Mouse (Mus musculus) right cerebral cortex, adult 18-20 months (tissue): ENCODE results near the gene Ywhae.

Experiments used
- DNase-seq: peaks from one replicate; pipeline ENCODE4 v3.0.0; 2022; ENCODE audit warnings: mixed read lengths

Ywhae gene

DNA sequence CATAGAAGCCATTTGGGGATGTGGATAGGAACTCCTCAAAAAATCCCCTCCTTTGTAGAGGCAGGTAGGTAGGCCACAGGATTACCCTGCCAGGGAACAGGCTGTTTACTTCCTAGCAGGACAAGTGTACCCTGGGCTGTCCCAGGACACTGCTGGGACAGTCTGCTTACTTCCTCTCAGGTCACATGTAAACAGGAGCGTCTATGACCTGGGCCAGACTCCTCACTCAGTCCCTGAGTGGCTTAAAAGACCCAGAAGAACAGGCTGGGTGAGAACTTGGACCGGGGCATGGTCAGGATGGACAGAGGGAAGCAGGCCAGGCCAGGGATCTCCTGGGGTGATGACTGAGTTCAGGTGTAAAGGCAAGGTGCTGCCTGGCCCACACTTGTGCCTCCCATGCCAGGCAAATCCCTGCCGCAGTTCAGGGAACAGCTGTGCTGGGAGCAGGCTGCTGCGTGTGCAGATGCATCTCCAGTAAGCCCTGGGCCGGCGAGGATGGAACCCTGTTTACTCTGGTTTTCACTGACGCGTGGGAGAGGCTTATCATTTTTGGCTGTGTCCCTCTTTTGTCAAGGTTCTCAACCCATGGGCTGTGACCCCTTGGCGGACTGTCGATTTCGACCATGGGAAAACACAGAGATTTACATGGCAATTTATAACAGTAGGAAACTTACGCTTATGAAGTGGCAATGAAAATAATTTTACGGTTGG, 64.0 kb downstream of the Ywhae start:
- no peak for DNase-seq

DNA sequence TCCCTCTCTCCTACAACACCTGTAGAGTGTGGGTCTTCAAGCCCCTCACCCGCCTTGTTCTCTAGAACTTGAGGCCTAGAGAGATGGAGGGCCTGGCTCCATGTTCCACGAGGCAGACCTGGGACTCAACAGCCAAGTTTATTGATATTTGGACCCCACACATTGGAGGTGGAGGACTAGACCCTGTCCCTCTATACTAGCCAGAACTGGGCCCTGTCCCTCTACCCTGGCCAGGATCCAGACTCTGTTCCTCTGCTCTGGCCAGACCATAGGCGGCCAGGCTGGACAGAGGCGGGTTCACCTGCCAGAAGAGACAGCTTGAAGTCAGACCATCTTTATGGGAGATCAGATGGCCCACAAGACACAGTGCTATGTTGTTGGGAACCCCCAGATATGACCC, 68.7 kb downstream of the Ywhae start:
- DNase-seq = no peak

DNA sequence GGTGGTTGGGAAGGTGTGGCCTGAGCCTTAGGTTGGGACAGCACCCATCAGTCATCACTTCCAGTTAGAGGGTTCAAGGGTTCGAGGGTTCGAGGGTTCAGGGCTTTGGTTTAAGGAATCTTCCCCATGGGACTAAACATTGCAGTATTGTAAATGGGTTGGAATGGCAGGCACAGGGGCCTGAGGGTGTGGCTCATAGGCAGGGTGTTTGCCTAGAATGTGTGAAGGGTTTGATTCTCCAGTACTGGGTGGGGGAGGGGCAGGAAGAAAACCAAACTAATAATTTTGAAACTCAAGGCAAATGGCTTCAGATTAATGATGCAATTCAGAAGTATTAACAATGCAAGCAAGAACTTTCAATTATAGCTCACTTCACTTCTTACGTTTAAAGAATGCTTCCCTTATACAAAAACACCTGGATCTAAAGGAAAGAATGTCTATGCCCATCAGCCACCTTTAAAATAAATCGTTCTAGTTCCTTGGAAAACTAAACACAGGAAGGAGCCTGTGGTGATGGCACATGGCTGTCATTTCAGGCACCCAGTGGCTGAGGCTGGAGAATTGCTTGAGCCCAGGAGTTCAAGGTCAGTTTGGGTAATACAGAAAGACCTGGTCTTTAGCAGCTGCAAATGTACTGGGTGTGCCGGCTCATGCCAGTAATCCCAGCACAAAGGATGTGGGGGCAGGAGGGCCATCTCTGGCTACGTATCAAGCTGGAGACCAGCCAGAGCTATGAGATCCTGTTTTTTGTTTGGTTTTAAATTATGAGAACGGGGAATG, 69.3 kb downstream of the Ywhae start:
- DNase-seq = no peak

DNA sequence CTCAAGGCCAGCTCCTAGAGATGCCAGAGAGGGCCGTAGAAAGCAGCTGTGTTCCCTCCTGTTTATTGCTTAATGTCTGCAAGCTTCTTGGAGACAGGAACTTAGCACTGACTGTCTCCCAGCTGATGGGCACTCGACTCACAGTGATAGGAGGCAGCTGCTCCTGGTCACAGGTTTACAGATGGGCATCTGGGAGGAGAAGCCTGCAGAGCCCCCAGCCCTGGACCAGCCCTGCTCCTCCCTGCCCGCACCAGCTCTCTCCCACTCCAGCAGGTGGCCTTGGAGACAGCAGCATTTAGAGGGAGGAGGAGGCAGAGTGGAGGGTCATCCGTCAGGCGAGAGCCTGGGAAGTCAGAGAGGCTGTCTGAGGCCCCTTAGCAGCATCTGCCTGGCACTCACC, 74.8 kb downstream of the Ywhae start:
- no peak for DNase-seq

DNA sequence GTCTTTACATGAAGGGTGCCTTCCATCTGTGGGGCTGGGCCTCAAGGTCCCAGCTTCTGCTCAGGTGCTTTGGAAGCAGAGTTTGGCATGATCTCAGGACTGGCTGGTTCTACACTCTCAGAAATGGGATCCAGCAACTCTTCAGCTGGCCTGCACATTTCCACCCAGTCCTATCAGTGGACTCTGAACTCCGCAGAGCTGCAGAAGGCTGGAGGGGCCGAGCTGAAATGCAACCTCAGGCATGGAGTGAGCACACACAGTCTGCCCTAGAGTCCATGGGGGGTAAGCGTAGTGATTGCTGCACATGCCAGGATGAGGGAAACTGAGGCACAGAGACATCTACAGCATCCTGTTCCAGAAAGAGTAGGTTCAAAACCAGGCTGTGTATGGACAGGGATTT, 77.9 kb downstream of the Ywhae start:
- DNase-seq = no peak

DNA sequence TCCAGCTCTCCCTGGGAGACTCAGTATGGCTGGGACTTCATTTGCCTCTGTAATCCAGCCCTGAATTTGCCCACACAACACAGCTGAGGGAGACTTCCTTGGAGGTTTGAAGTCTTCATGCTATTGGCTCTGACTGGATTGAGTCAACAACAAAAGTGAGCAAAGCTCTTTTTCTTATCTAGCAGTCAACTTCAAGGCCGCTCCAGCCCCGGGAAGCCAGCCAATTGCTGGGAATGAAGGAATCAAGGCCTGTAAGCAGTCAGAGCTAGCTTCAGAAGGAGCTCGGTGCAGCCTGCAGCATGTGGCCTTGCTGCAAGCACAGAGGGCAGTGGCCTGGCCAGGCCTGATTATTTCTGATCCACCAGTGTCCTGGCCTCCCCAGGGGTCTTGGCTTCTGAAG, 79.2 kb downstream of the Ywhae start:
- peak; percentile 50 for DNase-seq

DNA sequence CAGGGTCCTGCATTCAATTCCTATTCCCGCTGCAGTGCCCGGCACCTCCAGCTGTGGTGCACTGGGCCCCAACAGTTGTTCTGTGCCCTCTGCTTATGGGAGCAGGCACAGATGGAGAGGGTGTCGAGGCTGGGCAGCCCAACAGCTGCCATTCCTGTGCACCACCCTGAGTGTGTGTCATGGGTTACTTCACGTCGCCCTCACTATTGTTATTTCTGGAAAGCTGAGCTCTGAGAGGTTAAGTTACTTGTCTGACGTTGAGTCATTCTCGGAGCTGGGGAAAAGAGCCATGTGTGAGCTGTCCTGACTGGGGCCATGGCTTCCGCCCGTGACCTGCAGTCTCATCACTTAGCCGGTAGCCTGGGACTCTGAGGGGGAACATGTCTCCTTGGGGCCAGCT, 80.4 kb downstream of the Ywhae start:
- no peak for DNase-seq
